13 mouse cellular contexts compared by ENCODE assay signal in genomic region chr16:34966620-34967081, GRCm38 (mm10). TPM values are rescaled to one million over a fixed set of nuclear protein-coding genes. Genes with fewer than 3 reads are reported as not detected.
DNase-seq lines count a peak whose midpoint lies in the region; ATAC-seq lines count a peak whose summit lies in the region.
"Had no signal": no experiment of that assay in that cellular context is flagged by ENCODE, and none has a peak within 500 bp of the region (broad histone marks: within the 10 kb centered on the region; RNA-seq: fewer than 3 reads in every experiment).

No protein-coding gene starts in this region.

- H3K9me3 ChIP-seq in heart, embryonic 13.5 days = no peaks in the 10 kb centered on the region
- no peaks in the 10 kb centered on the region for H3K9me3 ChIP-seq in intestine, embryonic 14.5 days (ENCODE audit: control insufficient read depth, low read length)
- H3K9me3 ChIP-seq: embryonic facial prominence, embryonic 12.5 days; forebrain, embryonic 12.5 days; G1E had no signal

- DNase-seq in heart, adult 8-10 months (ENCODE audit: low spot score) = no peak
- DNase-seq in kidney, postnatal 4 days = peak; percentile 57 to 73
- DNase-seq in kidney, adult 18-20 months = no peak
- no peak for DNase-seq in intestine, embryonic 14.5 days (ENCODE audit: low spot score)
- peak; percentile 80 for DNase-seq in lung, postnatal 10 days
- DNase-seq in embryo, embryonic 10.5 days (ENCODE audit: low spot score) = no peak
- no peak for DNase-seq in gastrocnemius, postnatal 14 days
- DNase-seq: B cell, adult 2 months had no signal

- peaks cover 37% of the 10 kb centered on the region for H3K27me3 ChIP-seq in heart, embryonic 13.5 days (replicated peaks)
- no peaks in the 10 kb centered on the region for H3K27me3 ChIP-seq in intestine, embryonic 14.5 days (replicated peaks; ENCODE audit: control insufficient read depth, insufficient read depth, low read length)
- H3K27me3 ChIP-seq: embryonic facial prominence, embryonic 12.5 days; forebrain, embryonic 12.5 days had no signal

- intact Hi-C loops in gastrocnemius, postnatal 14 days (cut with DNase I; ENCODE audit: low total_unique reads) = loop anchor here (5.0 kb wide), 1 partner anchor 44 kb away; no protein-coding TSS in a partner anchor

- no peaks in the 10 kb centered on the region for H3K36me3 ChIP-seq in heart, embryonic 13.5 days
- H3K36me3 ChIP-seq in intestine, embryonic 14.5 days (ENCODE audit: control insufficient read depth, insufficient read depth, low read length) = peaks cover 29% of the 10 kb centered on the region
- H3K36me3 ChIP-seq: embryonic facial prominence, embryonic 12.5 days; forebrain, embryonic 12.5 days; G1E had no signal

- peaks cover 35% of the 10 kb centered on the region for H3K4me1 ChIP-seq in heart, embryonic 13.5 days
- H3K4me1 ChIP-seq in intestine, embryonic 14.5 days (replicated peaks; ENCODE audit: control insufficient read depth, insufficient read depth, low read length) = peaks cover 17% of the 10 kb centered on the region

- 52% methylated on average over 5 of the region's 5 CpGs for WGBS in heart, embryonic 13.5 days
- 39% methylated on average over 5 of the region's 5 CpGs for WGBS in intestine, embryonic 14.5 days

- no peak overlapping the region; the same call in 1 of the 2 replicates for H3K9ac ChIP-seq in heart, embryonic 13.5 days
- H3K9ac ChIP-seq in intestine, embryonic 14.5 days (ENCODE audit: low read length) = no peak overlapping the region
- H3K9ac ChIP-seq: embryonic facial prominence, embryonic 12.5 days; forebrain, embryonic 12.5 days had no signal

- no peak overlapping the region for H3K4me3 ChIP-seq in heart, embryonic 13.5 days
- no peak overlapping the region for H3K4me3 ChIP-seq in intestine, embryonic 14.5 days (ENCODE audit: low read depth, low read length)
- H3K4me3 ChIP-seq: embryonic facial prominence, embryonic 12.5 days; forebrain, embryonic 12.5 days had no signal

- no peak overlapping the region for H3K4me2 ChIP-seq in heart, embryonic 13.5 days
- no peak overlapping the region for H3K4me2 ChIP-seq in intestine, embryonic 14.5 days (ENCODE audit: low read length)
- H3K4me2 ChIP-seq: embryonic facial prominence, embryonic 12.5 days; forebrain, embryonic 12.5 days had no signal

- H3K27ac ChIP-seq in heart, embryonic 13.5 days (replicated peaks) = peak overlapping the region; percentile 45
- peak overlapping the region; percentile 67 for H3K27ac ChIP-seq in intestine, embryonic 14.5 days (ENCODE audit: low read depth)
- H3K27ac ChIP-seq: embryonic facial prominence, embryonic 12.5 days; forebrain, embryonic 12.5 days; hindbrain, postnatal 0 days had no signal

- peak; percentile 29; the same call in 1 of the 2 replicates for ATAC-seq in heart, embryonic 13.5 days (ENCODE audit: extremely low read depth, insufficient number of reproducible peaks, low FRiP score, low TSS enrichment)
- ATAC-seq in intestine, embryonic 14.5 days (replicated peaks; ENCODE audit: low FRiP score, low TSS enrichment, low read depth) = peak; percentile 37; the same call in 1 of the 2 replicates

RNA-seq across cellular contexts. Expression of gene Hacd2, which starts 55.6 kb away (rescaled TPM):
- polyA plus RNA-seq in heart, embryonic 13.5 days (2015; fragmentation: Nextera tagmentation; extraction: Ambion mirVana) = 58.1 and 71.5 TPM in 2 replicates
- 1 to 10 TPM; 5.2 to 9.7 (median 8.3) TPM for total RNA-seq in heart, adult 8-10 months (2022)
- 45.4 and 53.7 TPM in 2 replicates for polyA plus RNA-seq in intestine, embryonic 14.5 days (2014; fragmentation: Nextera tagmentation; extraction: Ambion mirVana)
- total RNA-seq in gastrocnemius, postnatal 14 days (2021) = 1 to 10 TPM; 2.3 to 3.5 TPM

Comparison
In these comparisons a context has a peak if more than half of its experiments do, and no peak if none do; other contexts are left out.
1. DNase-seq: peak in kidney, postnatal 4 days (2 of 2) and lung, postnatal 10 days (single experiment); none in heart, adult 8-10 months (single experiment), kidney, adult 18-20 months (single experiment), intestine, embryonic 14.5 days (single experiment), embryo, embryonic 10.5 days (single experiment) and gastrocnemius, postnatal 14 days (single experiment).